Mouse (Mus musculus) right cerebral cortex, adult 18-20 months (tissue): ENCODE results near the gene a.
"Not testable (repeated sequence)": the region's sequence is repeated elsewhere in the genome, so short reads cannot be mapped to it uniquely, and the experiment has no call there.

ENCODE experiments used
- DNase-seq: peaks from one replicate; pipeline ENCODE4 v3.0.0; 2022; ENCODE audit warnings: mixed read lengths

a gene

GRCm38 (mm10) chr2:155016751-155017150 lies 225.5 kb downstream of the a start:
- DNase-seq: not testable (repeated sequence)

- not testable (repeated sequence) for DNase-seq
These were observed 227.1 kb downstream of the a start, which contains the start of gene Gm14226 for GRCm38 (mm10) chr2:155018251-155018755. Gm14226 (plus strand) TSS chr2:155018266.

- DNase-seq: peak; percentile 40
These were observed 227.8 kb downstream of the a start for GRCm38 (mm10) chr2:155018762-155019641.

GRCm38 (mm10) chr2:155019673-155020072 lies 228.5 kb downstream of the a start:
- peak; percentile 88 for DNase-seq

- DNase-seq: not testable (repeated sequence)
These were observed 229.1 kb downstream of the a start for GRCm38 (mm10) chr2:155020247-155020826.

DNA sequence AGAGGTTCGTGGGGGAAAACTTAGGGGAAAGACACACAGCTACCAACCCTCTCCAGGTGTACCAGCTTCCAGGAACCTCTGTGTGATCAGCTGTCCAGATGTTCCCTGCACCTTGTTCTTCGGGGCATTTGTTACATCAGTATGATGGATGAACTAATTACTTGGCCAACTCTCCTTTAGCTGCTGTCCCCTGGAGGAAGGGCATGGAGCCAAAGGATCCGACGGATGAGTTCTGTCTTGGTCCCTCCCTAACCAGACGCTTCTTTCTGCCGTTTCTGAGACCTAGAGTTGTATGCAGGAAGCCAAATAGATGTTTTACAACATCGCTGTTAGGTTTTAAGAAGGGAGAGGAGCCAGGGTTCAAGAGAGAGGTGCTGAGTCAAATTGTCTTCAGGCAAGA lies 239.6 kb downstream of the a start:
- DNase-seq: no peak

DNA sequence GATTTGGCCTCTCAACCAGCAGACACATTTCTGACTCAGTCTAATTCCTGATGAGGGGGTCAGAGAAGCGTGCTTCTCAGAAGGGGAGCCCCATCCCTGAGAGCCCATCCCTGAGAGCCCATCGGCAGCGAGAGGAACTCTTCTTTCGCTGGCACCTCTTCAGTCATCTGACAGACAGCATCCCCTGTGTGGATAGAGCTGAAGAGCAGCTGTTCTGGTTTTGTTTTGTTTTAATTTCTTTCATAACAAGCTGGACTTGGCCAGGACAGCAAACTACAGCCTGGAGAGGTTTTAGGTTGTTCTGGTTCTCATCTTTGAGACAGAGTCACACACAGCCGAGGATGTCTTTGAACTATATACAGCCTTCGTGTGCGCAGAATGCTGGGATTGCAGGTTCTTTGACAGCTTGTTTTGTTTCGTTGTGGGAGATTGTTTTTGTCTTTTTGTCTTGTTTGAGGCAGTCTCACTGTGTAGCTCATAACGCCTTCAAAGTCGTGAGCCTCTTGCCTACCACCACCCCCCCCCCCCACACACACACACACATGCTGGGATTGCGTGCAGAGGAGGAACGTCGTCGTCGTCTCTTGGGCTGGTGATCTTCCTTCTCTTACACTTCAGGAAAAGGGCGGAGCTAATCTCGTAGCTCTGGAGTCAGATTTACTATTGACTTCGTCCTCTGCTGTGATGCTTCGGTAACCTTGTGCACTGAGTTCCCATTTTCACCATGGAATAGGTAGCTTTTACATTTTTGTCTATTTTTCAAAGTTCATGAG lies 241.9 kb downstream of the a start:
- no peak for DNase-seq

DNA sequence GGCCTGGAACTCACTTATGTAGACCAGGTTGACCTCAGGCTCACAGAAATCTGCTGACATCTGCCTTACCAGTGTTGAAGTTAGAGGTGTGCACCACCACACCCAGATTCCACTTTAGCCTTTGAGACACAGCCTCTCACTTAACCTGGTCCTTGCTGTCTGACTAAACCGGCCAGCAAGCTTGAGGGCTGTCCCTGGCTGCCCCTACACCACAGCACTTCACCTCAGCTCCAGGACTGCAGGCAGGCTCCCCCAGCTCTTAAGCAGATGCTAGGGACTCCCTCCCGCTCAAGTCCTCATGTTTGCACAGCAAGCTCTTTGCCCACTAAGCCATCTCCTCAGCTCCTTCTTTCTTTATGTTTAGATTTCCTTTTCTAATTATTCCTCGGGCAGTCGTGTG lies 248.8 kb downstream of the a start:
- DNase-seq: no peak

DNA sequence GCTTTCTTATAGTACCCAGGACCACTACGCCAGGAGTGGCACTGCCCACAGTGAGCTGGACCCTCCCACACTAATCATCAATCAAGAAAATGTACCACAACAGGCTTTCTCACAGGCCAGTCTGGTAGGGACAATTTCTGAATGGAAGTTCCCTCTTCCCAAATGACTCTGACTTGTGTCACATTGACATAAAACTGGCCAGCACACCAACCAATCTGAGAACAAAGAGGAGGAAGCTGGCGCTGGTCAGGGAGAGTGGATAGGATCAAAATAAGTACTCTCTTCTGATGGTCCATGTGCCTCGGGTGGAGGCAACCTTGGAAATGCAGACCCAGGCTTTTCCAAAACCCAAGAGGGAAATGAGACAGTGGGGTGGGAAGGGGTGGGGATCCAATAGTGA lies 253.3 kb downstream of the a start:
- no peak for DNase-seq

GRCm38 (mm10) chr2:155045075-155045474 lies 253.9 kb downstream of the a start:
- DNase-seq: no peak

DNA sequence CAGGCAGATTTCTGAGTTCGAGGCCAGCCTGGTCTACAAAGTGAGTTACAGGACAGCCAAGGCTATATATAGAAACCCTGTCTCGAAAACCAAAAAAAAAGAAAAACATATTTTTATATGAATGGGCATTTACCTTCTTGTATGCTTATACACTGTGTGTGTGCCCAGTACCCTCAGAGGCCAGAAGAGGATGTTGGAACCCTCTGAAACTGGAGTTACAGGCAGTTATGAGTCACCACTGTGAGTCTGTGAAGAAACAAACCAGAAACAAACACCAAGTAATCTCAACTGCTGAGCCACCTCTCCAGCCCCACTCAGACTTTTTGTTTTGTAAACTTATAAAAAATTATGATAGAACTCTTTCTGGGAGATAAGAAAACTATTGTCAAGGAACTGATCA lies 255.6 kb downstream of the a start:
- no peak for DNase-seq

DNA sequence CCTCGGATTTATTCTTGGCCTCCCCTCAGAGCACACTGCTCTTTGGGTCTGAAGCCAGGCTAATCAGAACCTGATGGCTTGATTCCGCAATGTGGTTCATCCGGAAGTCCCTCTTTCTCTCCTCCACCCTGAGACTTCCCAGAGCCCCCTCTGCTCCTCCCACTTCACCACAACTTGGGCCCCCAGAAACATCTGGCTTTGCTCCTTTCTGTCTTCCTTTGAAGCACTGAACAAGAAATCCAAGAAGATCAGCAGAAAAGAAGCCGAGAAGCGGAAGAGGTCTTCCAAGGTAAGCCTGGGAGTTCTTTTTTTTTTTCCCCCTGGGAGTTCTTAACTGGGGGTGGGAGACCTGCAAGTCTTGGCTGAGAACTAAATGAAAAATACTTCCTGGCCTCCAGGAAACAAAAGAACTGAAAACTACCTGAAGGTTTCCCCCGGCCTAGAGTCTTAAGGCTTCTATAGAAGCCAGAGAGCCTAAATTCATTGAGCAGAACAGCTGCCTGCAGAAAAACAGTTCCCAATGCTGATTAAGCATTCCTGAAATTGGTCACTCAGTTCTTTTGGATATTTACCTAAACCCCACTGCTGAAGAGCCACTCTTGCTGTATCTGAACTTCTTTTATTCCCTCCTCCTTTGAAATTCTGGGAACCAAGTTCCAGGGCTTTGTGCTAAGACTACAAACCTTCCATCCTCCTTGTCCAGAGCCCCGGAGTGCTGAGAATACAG lies 256.4 kb downstream of the a start:
- no peak for DNase-seq

- DNase-seq: no peak
These were observed 258.9 kb downstream of the a start for GRCm38 (mm10) chr2:155050108-155050503.

GRCm38 (mm10) chr2:155050504-155051236 lies 259.5 kb downstream of the a start:
- DNase-seq: peak; percentile 93

- DNase-seq: no peak
These were observed 260.6 kb downstream of the a start for GRCm38 (mm10) chr2:155051622-155052351.

DNA sequence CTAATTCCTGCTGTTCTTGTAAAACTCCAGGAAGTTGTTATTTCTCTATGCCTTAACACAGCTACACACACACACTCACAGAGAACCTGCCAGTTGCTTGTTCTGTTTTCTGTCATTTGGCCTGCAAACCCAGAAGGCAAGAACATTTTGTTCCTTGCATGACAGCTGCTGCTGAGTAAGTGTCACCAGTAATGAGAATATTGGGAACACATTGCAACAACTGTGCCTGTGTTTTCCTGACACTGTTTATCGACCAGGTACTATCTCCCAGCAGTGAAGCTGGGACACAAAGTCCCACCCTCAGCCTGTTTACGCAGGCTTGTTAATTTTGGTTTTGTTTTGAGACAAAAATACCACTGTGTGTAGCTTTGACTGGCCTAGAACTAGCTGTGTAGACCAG lies 261.5 kb downstream of the a start:
- DNase-seq: no peak

GRCm38 (mm10) chr2:155053512-155053911 lies 262.3 kb downstream of the a start:
- not testable (repeated sequence) for DNase-seq

GRCm38 (mm10) chr2:155054672-155055071 lies 263.5 kb downstream of the a start:
- no peak for DNase-seq

DNA sequence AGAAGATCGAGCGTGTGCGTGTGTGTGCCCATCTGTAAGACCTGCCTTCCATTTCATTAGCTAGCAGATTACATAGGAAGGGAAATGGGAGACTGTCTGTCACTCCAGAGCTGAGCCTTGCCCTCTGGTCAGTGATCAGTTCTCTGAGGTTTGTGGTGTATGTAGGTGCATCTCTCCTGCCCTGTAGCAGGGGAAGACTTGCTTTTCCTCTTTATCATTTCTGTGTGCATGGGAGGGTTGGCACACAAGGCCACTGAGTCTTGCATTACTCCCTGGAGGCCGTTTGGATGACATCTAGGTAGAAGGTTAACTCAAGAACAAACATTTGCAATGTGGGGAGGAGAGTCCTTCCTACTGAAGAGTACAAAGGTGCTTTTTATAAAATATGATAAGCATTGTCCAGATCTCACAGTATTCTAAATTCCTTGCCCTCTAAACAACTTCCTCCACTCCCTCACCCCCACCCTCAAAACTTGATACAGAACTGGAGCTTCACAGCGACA lies 264.9 kb downstream of the a start:
- DNase-seq: no peak

DNA sequence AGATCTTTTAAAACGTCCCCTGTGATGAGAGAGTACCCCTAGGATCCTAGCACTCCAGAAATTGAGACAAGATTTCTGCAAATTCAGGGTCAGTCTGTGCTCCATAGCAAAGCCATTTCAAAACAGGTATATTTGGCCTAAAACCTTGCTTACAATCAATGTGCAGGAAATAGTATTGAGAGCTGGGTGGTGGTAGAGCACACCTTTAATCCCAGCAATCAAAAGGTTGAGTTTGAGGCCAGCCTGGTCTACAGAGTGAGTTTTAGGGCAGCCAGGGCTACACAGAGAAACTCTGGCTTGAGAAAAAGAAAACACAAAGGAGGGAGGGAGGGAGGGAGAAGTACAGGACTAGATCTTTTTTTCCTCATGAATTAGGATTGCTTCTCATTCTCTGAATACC lies 266.2 kb downstream of the a start:
- DNase-seq: no peak

GRCm38 (mm10) chr2:155071027-155071426 lies 279.8 kb downstream of the a start:
- peak; percentile 4 for DNase-seq
